Mouse (Mus musculus) kidney, embryonic 14.5 days (tissue): ENCODE results near the gene Pibf1. TPM values are rescaled to one million over a fixed set of nuclear protein-coding genes. Genes with fewer than 3 reads are reported as not detected.

ENCODE experiments used
- ATAC-seq: fragments of 200-750 bp; cut with Nextera tagmentation; 2 replicates; pipeline ENCODE4 v1.8.0; 2017; ENCODE audit warnings: moderate number of reproducible peaks, mild to moderate bottlenecking, moderate TSS enrichment, moderate library complexity; ENCODE audit not compliant: low FRiP score, low TSS enrichment
- H3K27ac ChIP-seq: fragments of 300-500 bp; sonication (generic); 2 replicates; pipeline ENCODE4 v1.5.1; 2014; ENCODE audit warnings: low read depth, mild to moderate bottlenecking, low read length, moderate library complexity, mixed read lengths
- H3K27me3 ChIP-seq: fragments of 300-500 bp; sonication (generic); 2 replicates; pipeline ENCODE4 v1.6.1; 2014; ENCODE audit warnings: mild to moderate bottlenecking, low read length; ENCODE audit not compliant: control insufficient read depth, insufficient read depth
- H3K36me3 ChIP-seq: fragments of 300-500 bp; sonication (generic); 2 replicates; pipeline ENCODE4 v1.6.1; 2014; ENCODE audit warnings: low read length, mixed read lengths; ENCODE audit not compliant: control insufficient read depth, insufficient read depth
- H3K4me1 ChIP-seq: fragments of 300-500 bp; sonication (generic); 2 replicates; pipeline ENCODE4 v1.6.1; 2014; ENCODE audit warnings: low read length, mixed read lengths; ENCODE audit not compliant: control insufficient read depth, insufficient read depth
- H3K4me2 ChIP-seq: fragments of 300-500 bp; sonication (generic); replicated peaks from 2 replicates; pipeline ENCODE4 v1.6.1; 2014; ENCODE audit warnings: low read depth, mild to moderate bottlenecking, low read length
- H3K4me3 ChIP-seq: fragments of 300-500 bp; sonication (generic); 2 replicates; pipeline ENCODE4 v1.5.1; 2014; ENCODE audit warnings: mild to moderate bottlenecking, low read length
- H3K9ac ChIP-seq: fragments of 300-500 bp; sonication (generic); 2 replicates; pipeline ENCODE4 v1.6.1; 2014; ENCODE audit warnings: low read depth, mild to moderate bottlenecking, low read length, moderate library complexity
- H3K9me3 ChIP-seq: fragments of 300-500 bp; sonication (generic); 2 replicates; pipeline ENCODE4 v1.6.1; 2016; ENCODE audit warnings: low read length; ENCODE audit not compliant: control insufficient read depth
- WGBS: fragments of 180-500 bp; shearing (Covaris S2); extraction: QIAGEN DNeasy Blood & Tissue Kit; methylation state at CpG from one replicate; pipeline ENCODE4 v1.1.7; 2014; 5-methylcytosine and 5-hydroxymethylcytosine counted together
- polyA plus RNA-seq: library from polyadenylated mRNA; unstranded; fragments of >200 nt; fragmentation: Nextera tagmentation; extraction: Ambion mirVana; gene quantifications from 2 replicates; pipeline ENCODE4 v1.2.1, GENCODE M21; 2014

The Pibf1 gene
- polyA plus RNA-seq, 1 experiment from 2014 or later: 24.9 TPM

GRCm38 (mm10) chr14:99266749-99267148 is 167.5 kb downstream of the Pibf1 start:
- whole genome bisulfite sequencing: 65% methylated on average over 5 of the region's 5 CpGs
- H3K4me2 ChIP-seq: no peak overlapping the region
- H3K4me1 ChIP-seq: no peaks in the 10 kb centered on the region
- H3K9ac ChIP-seq: no peak overlapping the region
- no peaks in the 10 kb centered on the region for H3K36me3 ChIP-seq
- ATAC-seq: no peak
- no peaks in the 10 kb centered on the region for H3K9me3 ChIP-seq
- H3K4me3 ChIP-seq: no peak overlapping the region
- H3K27ac ChIP-seq: no peak overlapping the region
- no peaks in the 10 kb centered on the region for H3K27me3 ChIP-seq

DNA sequence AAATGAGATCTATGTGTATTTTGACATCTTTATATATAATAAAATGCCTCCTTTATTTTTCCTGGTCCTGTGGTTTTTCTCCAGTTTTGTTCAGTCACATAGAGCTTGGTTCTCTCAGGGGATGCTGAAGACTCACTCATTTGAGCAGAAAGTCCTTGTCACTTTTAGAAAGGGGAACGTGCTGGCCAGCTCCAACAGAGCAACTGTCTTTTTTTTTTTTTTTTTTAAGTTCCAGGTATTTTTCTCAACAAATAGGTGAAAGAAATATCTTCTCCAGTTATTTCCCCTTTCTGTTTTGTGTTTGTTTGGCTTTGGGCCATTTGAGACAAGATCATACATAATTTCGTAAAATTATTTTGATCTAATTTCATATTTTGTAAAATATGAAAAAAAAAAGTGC is 174.8 kb downstream of the Pibf1 start:
- no peak for ATAC-seq
- no peak overlapping the region for H3K4me3 ChIP-seq

DNA sequence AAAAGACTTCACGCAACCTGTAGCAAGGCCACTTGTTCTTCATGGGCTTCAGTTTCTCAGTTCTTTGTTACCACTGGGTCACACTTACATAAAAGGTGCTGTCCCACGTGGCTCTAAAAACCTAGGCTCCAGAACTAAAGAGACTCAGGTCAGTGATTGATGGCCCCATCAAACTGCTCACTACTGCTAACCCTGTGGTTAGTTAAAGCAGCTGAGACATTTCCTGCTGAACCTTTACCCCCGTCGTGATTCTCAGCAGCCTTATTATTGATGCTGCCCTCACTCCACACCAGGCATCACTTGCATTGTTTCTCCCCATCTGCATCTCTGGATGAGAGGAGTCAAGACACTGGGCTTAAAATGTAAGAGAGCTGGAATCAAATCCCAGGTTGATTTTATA is 176.6 kb downstream of the Pibf1 start:
- H3K9ac ChIP-seq: no peak overlapping the region

More for the DNA sequence above, 174.8 kb downstream of the Pibf1 start:
- Histone ChIP-seq H3K9me3 (no peaks in the 10 kb centered on the region), H3K4me1 (no peaks in the 10 kb centered on the region), H3K36me3 (no peaks in the 10 kb centered on the region), H3K9ac (no peak overlapping the region), H3K27ac (no peak overlapping the region), H3K27me3 (0 out of 2 replicates have a peak, but pooled peaks cover 2% of the 10 kb centered on the region), H3K4me2 (no peak overlapping the region)
- 75% methylated on average over 2 of the region's 2 CpGs for WGBS

DNA sequence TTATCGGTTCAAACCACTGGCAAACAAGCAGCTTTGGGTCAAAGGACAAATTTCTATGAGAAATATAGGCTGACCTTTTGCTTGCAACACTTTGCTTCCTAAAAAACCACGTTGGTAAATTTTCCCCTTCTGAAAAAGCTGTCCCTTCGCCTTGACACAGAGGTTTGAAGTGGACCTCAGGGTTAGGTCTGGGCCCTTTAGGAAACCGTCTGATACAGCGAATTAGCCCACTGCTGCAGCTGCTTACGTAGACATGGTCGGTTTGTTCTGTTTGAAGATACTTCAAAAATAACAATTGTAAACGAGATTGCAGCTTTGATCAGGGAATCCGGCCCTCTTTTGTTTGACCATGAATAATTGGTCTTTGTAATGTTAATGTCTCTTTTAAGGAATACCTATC is 179.1 kb downstream of the Pibf1 start:
- Histone ChIP-seq H3K9me3 (no peaks in the 10 kb centered on the region), H3K9ac (no peak overlapping the region), H3K4me2 (no peak overlapping the region), H3K36me3 (no peaks in the 10 kb centered on the region), H3K27me3 (0 out of 2 replicates have a peak, but pooled peaks cover 2% of the 10 kb centered on the region), H3K4me3 (no peak overlapping the region), H3K27ac (no peak overlapping the region), H3K4me1 (no peaks in the 10 kb centered on the region)
- no peak for ATAC-seq
- WGBS: 27% methylated on average over 9 of the region's 9 CpGs

More for the DNA sequence above, 176.6 kb downstream of the Pibf1 start:
- WGBS: 17% methylated on average over 4 of the region's 4 CpGs
- Histone ChIP-seq H3K9me3 (no peaks in the 10 kb centered on the region), H3K27ac (no peak overlapping the region), H3K4me2 (no peak overlapping the region), H3K4me3 (no peak overlapping the region), H3K36me3 (no peaks in the 10 kb centered on the region), H3K4me1 (no peaks in the 10 kb centered on the region), H3K27me3 (0 out of 2 replicates have a peak, but pooled peaks cover 2% of the 10 kb centered on the region)
- no peak for ATAC-seq

- no peak for ATAC-seq
- Histone ChIP-seq H3K36me3 (no peaks in the 10 kb centered on the region), H3K4me3 (no peak overlapping the region), H3K4me2 (no peak overlapping the region), H3K27ac (no peak overlapping the region), H3K27me3 (0 out of 2 replicates have a peak, but pooled peaks cover 2% of the 10 kb centered on the region), H3K4me1 (no peaks in the 10 kb centered on the region), H3K9me3 (no peaks in the 10 kb centered on the region), H3K9ac (no peak overlapping the region)
- WGBS: 47% methylated on average over 12 of the region's 12 CpGs
Measured at GRCm38 (mm10) chr14:99278763-99279486, 179.7 kb downstream of the Pibf1 start.

- Histone ChIP-seq H3K9me3 (no peaks in the 10 kb centered on the region), H3K4me1 (no peaks in the 10 kb centered on the region), H3K36me3 (no peaks in the 10 kb centered on the region), H3K27ac (no peak overlapping the region), H3K9ac (no peak overlapping the region), H3K4me3 (no peak overlapping the region), H3K4me2 (no peak overlapping the region), H3K27me3 (0 out of 2 replicates have a peak, but pooled peaks cover 2% of the 10 kb centered on the region)
- 42% methylated on average over 5 of the region's 5 CpGs for WGBS
- no peak for ATAC-seq
Measured at GRCm38 (mm10) chr14:99280399-99280798, 181.2 kb downstream of the Pibf1 start.

- Histone ChIP-seq H3K36me3 (no peaks in the 10 kb centered on the region), H3K4me3 (no peak overlapping the region), H3K4me1 (no peaks in the 10 kb centered on the region), H3K9me3 (no peaks in the 10 kb centered on the region), H3K4me2 (no peak overlapping the region), H3K27me3 (0 out of 2 replicates have a peak, but pooled peaks cover 2% of the 10 kb centered on the region), H3K27ac (no peak overlapping the region), H3K9ac (no peak overlapping the region)
- 63% methylated on average over 5 of the region's 5 CpGs for WGBS
- no peak for ATAC-seq
Measured at GRCm38 (mm10) chr14:99280825-99281433, 181.7 kb downstream of the Pibf1 start.

- no peak overlapping the region for H3K9ac ChIP-seq
- H3K4me2 ChIP-seq: no peak overlapping the region
- 89% methylated on average over 4 of the region's 4 CpGs for WGBS
- H3K27me3 ChIP-seq: no peaks in the 10 kb centered on the region
- no peak for ATAC-seq
- H3K36me3 ChIP-seq: no peaks in the 10 kb centered on the region
- H3K4me1 ChIP-seq: no peaks in the 10 kb centered on the region
- no peaks in the 10 kb centered on the region for H3K9me3 ChIP-seq
- H3K27ac ChIP-seq: no peak overlapping the region
- H3K4me3 ChIP-seq: no peak overlapping the region
Measured at GRCm38 (mm10) chr14:99285486-99285885, 186.3 kb downstream of the Pibf1 start.

DNA sequence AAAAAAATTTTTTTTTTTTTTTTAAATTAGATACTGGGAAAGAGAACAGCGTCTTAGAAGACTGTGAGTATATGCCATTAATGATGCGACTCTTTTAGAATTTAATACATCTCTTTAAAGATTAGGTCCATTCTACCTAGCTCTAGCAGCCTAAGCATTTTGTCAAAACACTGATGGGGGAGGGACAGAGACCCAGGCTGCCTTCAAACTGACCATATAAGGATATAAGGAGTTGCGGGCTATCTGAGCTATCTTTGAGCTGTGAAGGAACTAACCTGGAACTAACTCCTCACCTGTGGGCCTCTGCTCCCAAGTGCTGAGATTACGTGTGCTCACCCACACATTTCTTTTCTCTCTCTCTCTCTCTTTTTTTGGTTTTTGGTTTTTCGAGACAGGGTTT is 193.0 kb downstream of the Pibf1 start:
- H3K4me1 ChIP-seq: no peaks in the 10 kb centered on the region
- no peak overlapping the region for H3K9ac ChIP-seq
- 93% methylated on average over 5 of the region's 5 CpGs for WGBS
- no peak overlapping the region for H3K27ac ChIP-seq
- no peak for ATAC-seq
- H3K36me3 ChIP-seq: no peaks in the 10 kb centered on the region
- H3K4me2 ChIP-seq: no peak overlapping the region
- H3K27me3 ChIP-seq: no peaks in the 10 kb centered on the region
- H3K9me3 ChIP-seq: no peaks in the 10 kb centered on the region
- no peak overlapping the region for H3K4me3 ChIP-seq
